Mouse (Mus musculus) MEL (cell line): Measurements from ENCODE around the gene Slc17a3. TPM values are rescaled to one million over a fixed set of nuclear protein-coding genes. Genes with fewer than 3 reads are reported as not detected.

Source experiments
- DNase-seq: peaks from one replicate; pipeline ENCODE4 v3.0.0; 2011; ENCODE audit warnings: low read depth, low spot score
- H3K27ac ChIP-seq: 2 replicates; pipeline ENCODE4 v1.5.1; 2012; ENCODE audit warnings: low read depth, mild to moderate bottlenecking, control low read depth, low read length, moderate library complexity; ENCODE audit not compliant: control insufficient read depth
- H3K27me3 ChIP-seq, 2 experiments: fragments of 150-350 bp in 1 of 2; sonication (generic) in 1 of 2; 2 replicates each; pipeline ENCODE4 v1.6.1; 2012; ENCODE audit warnings: low read length in 2 of 2, mild to moderate bottlenecking in 2 of 2, improper control_type of control experiment in 1 of 2, moderate library complexity in 1 of 2; ENCODE audit not compliant: insufficient read depth in 2 of 2, control insufficient read depth in 1 of 2
- H3K36me3 ChIP-seq, 2 experiments: 2 replicates each; pipeline ENCODE4 v1.6.1; 2012 to 2014; ENCODE audit warnings: low read length in 2 of 2, improper control_type of control experiment in 1 of 2, inconsistent platforms in 1 of 2, mild to moderate bottlenecking in 1 of 2; ENCODE audit not compliant: insufficient read depth in 2 of 2, control insufficient read depth in 1 of 2
- H3K4me1 ChIP-seq, 2 experiments: fragments of 150-350 bp in 1 of 2; sonication (generic) in 1 of 2; 2 replicates each; pipeline ENCODE4 v1.6.1; 2012; ENCODE audit warnings: low read length in 2 of 2, improper control_type of control experiment in 1 of 2, mild to moderate bottlenecking in 1 of 2; ENCODE audit not compliant: insufficient read depth in 2 of 2, control insufficient read depth in 1 of 2
- H3K4me3 ChIP-seq, 2 experiments: fragments of 150-350 bp in 1 of 2; sonication (generic) in 1 of 2; 2 replicates each; pipeline ENCODE4 v1.5.1; 2012; ENCODE audit warnings: low read depth in 2 of 2, low read length in 2 of 2, mild to moderate bottlenecking in 2 of 2, moderate library complexity in 2 of 2, control low read depth in 1 of 2, improper control_type of control experiment in 1 of 2; ENCODE audit not compliant: control insufficient read depth in 1 of 2, insufficient read depth in 1 of 2
- H3K79me2 ChIP-seq: 2 replicates; pipeline ENCODE4 v1.6.1; 2012; ENCODE audit warnings: mild to moderate bottlenecking, low read length, moderate library complexity; ENCODE audit not compliant: control insufficient read depth, poor library complexity, insufficient read depth
- H3K9ac ChIP-seq: 2 replicates; pipeline ENCODE4 v1.6.1; 2012; ENCODE audit warnings: low read depth, mild to moderate bottlenecking, control low read depth, low read length, moderate library complexity; ENCODE audit not compliant: control insufficient read depth, poor library complexity, severe bottlenecking
- H3K9me3 ChIP-seq: fragments of 150-350 bp; sonication (generic); replicated peaks from 2 replicates; pipeline ENCODE4 v1.6.1; 2012; ENCODE audit warnings: mild to moderate bottlenecking, low read length, improper control_type of control experiment, moderate library complexity; ENCODE audit not compliant: insufficient read depth
- CHD1 ChIP-seq: IDR thresholded peaks from 2 replicates; pipeline ENCODE4 v1.6.1; 2012; ENCODE audit warnings: low read depth, mild to moderate bottlenecking, inconsistent platforms, low read length, improper control_type of control experiment
- CHD2 ChIP-seq: IDR thresholded peaks from 2 replicates; pipeline ENCODE4 v1.6.1; 2011; ENCODE audit warnings: low read length, improper control_type of control experiment
- HCFC1 ChIP-seq: IDR thresholded peaks from 2 replicates; pipeline ENCODE4 v1.6.1; 2012; ENCODE audit warnings: low read depth, mild to moderate bottlenecking, inconsistent platforms, low read length, improper control_type of control experiment, moderate library complexity
- MAZ ChIP-seq: IDR thresholded peaks from 2 replicates; pipeline ENCODE4 v1.6.1; 2012; ENCODE audit warnings: low read depth, mild to moderate bottlenecking, inconsistent platforms, low read length, improper control_type of control experiment
- MXI1 ChIP-seq: IDR thresholded peaks from 2 replicates; pipeline ENCODE4 v1.6.1; 2011; ENCODE audit warnings: mild to moderate bottlenecking, low read depth, low read length, improper control_type of control experiment
- NELFE ChIP-seq: IDR thresholded peaks from 2 replicates; pipeline ENCODE4 v1.6.1; 2011; ENCODE audit warnings: low read depth, low read length, improper control_type of control experiment
- NRF1 ChIP-seq: IDR thresholded peaks from 2 replicates; pipeline ENCODE4 v1.6.1; 2014; ENCODE audit warnings: low read depth, mild to moderate bottlenecking, inconsistent platforms, low read length, improper control_type of control experiment, moderate library complexity; ENCODE audit not compliant: poor library complexity, insufficient read depth, severe bottlenecking
- POLR2AphosphoS2 ChIP-seq: IDR thresholded peaks from 2 replicates; pipeline ENCODE4 v1.6.1; 2011; ENCODE audit warnings: low read length, improper control_type of control experiment
- POLR2AphosphoS5 ChIP-seq: IDR thresholded peaks from 2 replicates; pipeline ENCODE4 v1.6.1; 2012; ENCODE audit warnings: low read depth, borderline replicate concordance, mild to moderate bottlenecking, inconsistent platforms, low read length, moderate library complexity, mixed read lengths
- RAD21 ChIP-seq: IDR thresholded peaks from 2 replicates; pipeline ENCODE4 v1.6.1; 2011; ENCODE audit warnings: mild to moderate bottlenecking, low read depth, low read length, improper control_type of control experiment
- RCOR1 ChIP-seq: IDR thresholded peaks from 2 replicates; pipeline ENCODE4 v1.6.1; 2012; ENCODE audit warnings: low read depth, mild to moderate bottlenecking, inconsistent platforms, low read length, improper control_type of control experiment
- SMC3 ChIP-seq: IDR thresholded peaks from 2 replicates; pipeline ENCODE4 v1.6.1; 2011; ENCODE audit warnings: low read depth, low read length, improper control_type of control experiment
- TAL1 ChIP-seq: IDR thresholded peaks from 2 replicates; pipeline ENCODE4 v1.6.1; 2012; ENCODE audit warnings: mild to moderate bottlenecking, inconsistent platforms, low read length, moderate library complexity, mixed read lengths
- TBP ChIP-seq: IDR thresholded peaks from 2 replicates; pipeline ENCODE4 v1.8.0; 2011; ENCODE audit warnings: low read depth, low read length, improper control_type of control experiment
- TCF12 ChIP-seq: IDR thresholded peaks from 2 replicates; pipeline ENCODE4 v1.6.1; 2014; ENCODE audit warnings: low read depth, mild to moderate bottlenecking, inconsistent platforms, low read length, improper control_type of control experiment, moderate library complexity
- USF2 ChIP-seq, 2 experiments: IDR thresholded peaks; 2 replicates each; pipeline ENCODE4 v1.6.1; 2011 to 2012; ENCODE audit warnings: improper control_type of control experiment in 2 of 2, low read length in 2 of 2, borderline replicate concordance in 1 of 2, inconsistent platforms in 1 of 2, low read depth in 1 of 2, mild to moderate bottlenecking in 1 of 2; ENCODE audit not compliant: insufficient read depth in 1 of 2
- ZKSCAN1 ChIP-seq: IDR thresholded peaks from 2 replicates; pipeline ENCODE4 v1.6.1; 2012; ENCODE audit warnings: low read depth, mild to moderate bottlenecking, inconsistent platforms, low read length, improper control_type of control experiment, moderate library complexity
- polyA plus RNA-seq, 2 experiments: library from polyadenylated mRNA; stranded (reverse) in 1 of 2; unstranded in 1 of 2; fragments of >175 nt in 1 of 2; fragments of >200 nt in 1 of 2; gene quantifications; 2 replicates each; pipeline versions ENCODE4 v1.2.1 to v1.2.4; 2012; ENCODE audit warnings: low replicate concordance in 2 of 2, low read depth in 1 of 2; ENCODE audit not compliant: insufficient read length in 2 of 2, insufficient read depth in 1 of 2, missing spikeins in 1 of 2
- total RNA-seq: library from RNA; depleted of rRNA; stranded (reverse); fragments of 300-350 nt; gene quantifications from 2 replicates; pipeline ENCODE4 v1.2.3, GENCODE M21; 2012

The Slc17a3 gene
- total and polyA plus RNA-seq, 3 experiments: not detected

- peaks cover 7 to 19% of the 10 kb centered on the region in 2 experiments for H3K27me3 ChIP-seq
- H3K4me3 ChIP-seq: no peak overlapping the region
- H3K4me1 ChIP-seq: no peaks in the 10 kb centered on the region
- H3K27ac ChIP-seq: no peak overlapping the region
- no peaks in the 10 kb centered on the region for H3K36me3 ChIP-seq
- no peak for DNase-seq
- no peak overlapping the region for H3K9ac ChIP-seq
- no peaks in the 10 kb centered on the region for H3K79me2 ChIP-seq
- no peaks in the 10 kb centered on the region for H3K9me3 ChIP-seq
- TF ChIP-seq TAL1: no peak
- no peak for TF ChIP-seq NELFE
- TF ChIP-seq TBP: no peak
- TF ChIP-seq NRF1: no peak
Observed at GRCm38 (mm10) chr13:23834836-23835235, 4.4 kb upstream of the Slc17a3 start.

- H3K9ac ChIP-seq: no peak overlapping the region
- TF ChIP-seq MXI1 (no peak), TAL1 (no peak), MAZ (no peak), ZKSCAN1 (no peak), CHD2 (no peak), HCFC1 (no peak), POLR2AphosphoS5 (no peak), CHD1 (no peak)
- H3K79me2 ChIP-seq: no peaks in the 10 kb centered on the region
- H3K9me3 ChIP-seq: no peaks in the 10 kb centered on the region
- no peak for DNase-seq
- no peak overlapping the region for H3K27ac ChIP-seq
- H3K36me3 ChIP-seq: no peaks in the 10 kb centered on the region
- no peaks in the 10 kb centered on the region for H3K4me1 ChIP-seq
- H3K27me3 ChIP-seq: peaks cover 7 to 28% of the 10 kb centered on the region in 2 experiments
- no peak overlapping the region for H3K4me3 ChIP-seq
Observed at GRCm38 (mm10) chr13:23836630-23837029, 2.6 kb upstream of the Slc17a3 start.

- Histone ChIP-seq H3K36me3 (no peaks in the 10 kb centered on the region), H3K4me1 (no peaks in the 10 kb centered on the region), H3K27ac (no peak overlapping the region), H3K27me3 (peaks cover 9 to 15% of the 10 kb centered on the region in 2 experiments), H3K9ac (no peak overlapping the region), H3K4me3 (no peak overlapping the region), H3K9me3 (no peaks in the 10 kb centered on the region), H3K79me2 (no peaks in the 10 kb centered on the region)
- no peak for TF ChIP-seq POLR2AphosphoS2
- TF ChIP-seq RCOR1: no peak
- no peak for TF ChIP-seq SMC3
- no peak for TF ChIP-seq TCF12
- no peak for TF ChIP-seq USF2 (IDR thresholded peaks at IDR 0.05; ENCODE audit: borderline replicate concordance in 1 of 2, insufficient read depth in 1 of 2, low read depth in 1 of 2, low read length in 2 of 2)
- TF ChIP-seq MXI1: no peak
- no peak for TF ChIP-seq RAD21
- no peak for DNase-seq
Observed at GRCm38 (mm10) chr13:23845851-23846250, 6.6 kb downstream of the Slc17a3 start.
